Mouse (Mus musculus): ENCODE data around the gene Cebpe. TPM values are rescaled to one million over a fixed set of nuclear protein-coding genes. Genes with fewer than 3 reads are reported as not detected.
A peak's percentile ranks its signal among the peaks of the same experiment; 100 is the strongest.

Gene Cebpe
- polyA plus RNA-seq, 1 experiment from 2014 or later = not detected

- Histone ChIP-seq H3K27ac (no peak within 1 kb of the TSS), H3K9me3 (no peaks in the 10 kb centered on the region), H3K4me2 (no peak within 1 kb of the TSS), H3K4me1 (no peaks in the 10 kb centered on the region), H3K36me3 (peaks cover 3% of the 10 kb centered on the region; the same call in 1 of the 2 replicates), H3K4me3 (no peak within 1 kb of the TSS), H3K9ac (no peak within 1 kb of the TSS), H3K27me3 (peaks cover 13% of the 10 kb centered on the region)
- WGBS = 81% methylated on average over 4 of the region's 4 CpGs
- ATAC-seq (ENCODE audit: insufficient number of reproducible peaks, insufficient read depth, low FRiP score, low TSS enrichment, low read depth) = no peak
Observed at GRCm38 (mm10) chr14:54698733-54699132, 13.2 kb downstream of the Cebpe start, which contains the start of gene Gm29776. Gene Gm29776, minus strand, starts transcription at chr14:54698833.

DNA sequence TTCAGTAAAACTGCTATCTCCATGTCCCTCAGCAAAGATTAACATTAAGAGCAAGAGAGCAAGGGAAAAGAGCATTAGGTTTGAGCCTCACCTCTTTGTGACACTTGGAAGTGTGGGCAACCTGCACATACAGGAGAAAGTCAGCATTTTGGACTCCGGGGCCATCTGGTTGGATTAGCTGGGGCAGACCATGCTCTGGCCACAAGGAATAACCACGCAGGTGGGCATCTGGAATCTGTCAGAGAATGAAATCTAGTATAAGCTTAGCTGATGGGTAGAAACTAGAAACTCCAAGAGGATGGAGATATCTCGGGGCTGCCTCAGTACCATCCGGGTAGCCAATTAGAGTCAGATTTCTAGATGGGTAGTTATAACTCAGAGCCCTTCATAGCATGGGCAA, 15.2 kb downstream of the Cebpe start:
- ATAC-seq (ENCODE audit: insufficient number of reproducible peaks, insufficient read depth, low FRiP score, low TSS enrichment, low read depth) = no peak
- H3K4me2 ChIP-seq = no peak overlapping the region
- no peak overlapping the region for H3K27ac ChIP-seq
- no peaks in the 10 kb centered on the region for H3K4me1 ChIP-seq
- WGBS = 70% methylated on average over 4 of the region's 4 CpGs
- H3K9ac ChIP-seq = no peak overlapping the region
- no peaks in the 10 kb centered on the region for H3K27me3 ChIP-seq
- peaks cover 17% of the 10 kb centered on the region for H3K36me3 ChIP-seq
- H3K4me3 ChIP-seq = no peak overlapping the region
- H3K9me3 ChIP-seq = no peaks in the 10 kb centered on the region

DNA sequence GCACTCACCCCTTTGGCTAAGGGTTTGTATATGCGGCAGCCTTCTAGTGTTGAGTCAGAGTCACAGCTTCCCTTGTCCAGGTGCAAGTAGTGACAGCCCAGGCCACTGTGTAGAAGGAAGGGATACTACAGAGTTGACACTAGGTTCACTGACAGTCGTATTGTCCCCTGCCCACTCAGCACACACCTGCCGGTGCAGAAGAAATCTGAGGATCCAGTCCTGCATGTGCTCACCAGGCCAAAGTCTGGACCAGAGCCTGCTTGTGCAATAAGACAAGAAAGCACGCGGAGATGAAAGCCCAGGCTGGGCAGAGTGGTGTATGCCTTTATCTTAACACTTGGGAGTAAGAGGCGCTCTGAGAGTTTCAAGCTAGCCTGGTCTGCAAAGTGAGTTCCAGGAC, 16.9 kb downstream of the Cebpe start:
- Histone ChIP-seq H3K9me3 (no peaks in the 10 kb centered on the region), H3K36me3 (peaks cover 28% of the 10 kb centered on the region), H3K9ac (no peak overlapping the region), H3K4me2 (no peak overlapping the region), H3K27me3 (no peaks in the 10 kb centered on the region), H3K4me3 (no peak overlapping the region), H3K4me1 (no peaks in the 10 kb centered on the region), H3K27ac (no peak overlapping the region)
- WGBS = 85% methylated on average over 6 of the region's 6 CpGs
- no peak for ATAC-seq (ENCODE audit: insufficient number of reproducible peaks, insufficient read depth, low FRiP score, low TSS enrichment, low read depth)

GRCm38 (mm10) chr14:54687251-54687650, 24.7 kb downstream of the Cebpe start:
- Histone ChIP-seq H3K27ac (peak overlapping the region; percentile 58), H3K9me3 (no peaks in the 10 kb centered on the region), H3K4me3 (peak overlapping the region; percentile 84), H3K4me2 (peak overlapping the region; percentile 66), H3K27me3 (no peaks in the 10 kb centered on the region), H3K36me3 (peaks cover 30% of the 10 kb centered on the region), H3K9ac (peak overlapping the region; percentile 75), H3K4me1 (peaks cover 26% of the 10 kb centered on the region)
- ATAC-seq (ENCODE audit: insufficient number of reproducible peaks, insufficient read depth, low FRiP score, low TSS enrichment, low read depth) = no peak
- WGBS = 3% methylated on average over 8 of the region's 8 CpGs

DNA sequence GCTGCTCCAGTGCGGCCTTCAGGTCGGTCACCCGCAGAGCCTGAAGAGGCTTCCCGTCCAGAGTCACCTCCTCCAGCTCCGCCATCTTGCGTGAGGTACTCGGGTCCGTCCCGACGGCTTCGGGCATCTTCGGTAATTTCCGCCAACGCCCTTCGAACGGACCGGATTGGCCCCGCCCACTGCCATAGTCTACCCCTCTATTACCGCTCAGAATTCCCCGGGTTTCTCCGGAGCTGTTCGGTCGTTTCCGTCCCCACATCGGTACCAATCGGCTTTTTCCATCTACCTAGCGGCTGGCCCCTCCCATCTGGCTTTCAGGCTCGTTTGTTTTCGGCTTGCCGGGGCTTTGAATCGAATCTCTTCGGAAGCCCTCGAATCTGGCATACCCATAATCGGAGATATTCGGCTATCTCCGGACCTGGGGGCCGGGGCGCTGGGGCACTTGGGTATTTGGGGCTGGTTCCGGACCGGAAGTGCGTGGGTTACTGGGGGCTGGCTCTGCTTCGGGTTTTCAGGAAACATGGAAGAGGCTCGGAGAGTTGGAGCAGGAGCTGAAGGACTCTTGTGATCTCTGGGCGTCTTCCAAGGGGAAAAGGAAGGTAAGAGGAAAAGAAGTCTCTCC, 25.3 kb downstream of the Cebpe start, which contains the start of gene Acin1:
Gene Acin1, minus strand, starts transcription at position 410 of the 622 bp plus-strand sequence.
- peak within 1 kb of the TSS; percentile 96 for H3K27ac ChIP-seq
- H3K27me3 ChIP-seq = no peaks in the 10 kb centered on the region
- under 1% methylated on average over 44 of the region's 44 CpGs for WGBS
- H3K4me2 ChIP-seq = peak within 1 kb of the TSS; percentile 69
- H3K4me1 ChIP-seq = peaks cover 26% of the 10 kb centered on the region
- H3K9me3 ChIP-seq = no peaks in the 10 kb centered on the region
- peak; percentile 98 for ATAC-seq (ENCODE audit: insufficient number of reproducible peaks, insufficient read depth, low FRiP score, low TSS enrichment, low read depth)
- H3K36me3 ChIP-seq = peaks cover 30% of the 10 kb centered on the region
- H3K4me3 ChIP-seq = peak within 1 kb of the TSS; percentile 84
- peak within 1 kb of the TSS; percentile 97 for H3K9ac ChIP-seq

DNA sequence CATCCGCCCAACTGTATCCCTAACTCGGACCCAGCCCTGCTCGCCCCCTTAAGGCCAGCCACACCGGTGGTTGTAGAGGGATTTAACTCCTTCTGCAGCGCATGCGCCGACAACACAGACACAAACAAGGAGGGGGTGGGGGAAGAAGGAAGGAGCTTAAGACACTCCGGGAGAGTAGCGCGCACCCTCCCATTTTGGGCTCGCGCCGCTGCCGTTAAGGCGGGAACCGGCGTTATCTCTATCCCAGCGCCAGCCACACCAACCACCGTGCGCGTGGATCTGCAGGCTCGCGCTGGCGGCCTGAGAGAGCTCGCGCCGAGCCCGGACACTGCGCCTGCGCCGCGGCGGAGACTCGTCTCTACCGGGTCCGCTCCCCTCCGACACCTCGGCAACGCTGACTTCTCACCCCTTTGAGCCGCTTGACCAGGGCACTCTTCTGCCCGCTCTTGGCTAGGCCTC, 25.9 kb downstream of the Cebpe start, which contains the start of gene 1700123O20Rik:
Gene 1700123O20Rik, plus strand, starts transcription at position 154 of the 459 bp plus-strand sequence.
- H3K4me2 ChIP-seq = peak within 1 kb of the TSS; percentile 69
- peak within 1 kb of the TSS; percentile 97 for H3K9ac ChIP-seq
- H3K27me3 ChIP-seq = no peaks in the 10 kb centered on the region
- H3K27ac ChIP-seq = peak within 1 kb of the TSS; percentile 96
- peaks cover 26% of the 10 kb centered on the region for H3K4me1 ChIP-seq
- H3K36me3 ChIP-seq = peaks cover 31% of the 10 kb centered on the region
- no peaks in the 10 kb centered on the region for H3K9me3 ChIP-seq
- peak; percentile 74 for ATAC-seq (ENCODE audit: insufficient number of reproducible peaks, insufficient read depth, low FRiP score, low TSS enrichment, low read depth)
- under 1% methylated on average over 41 of the region's 41 CpGs for WGBS
- H3K4me3 ChIP-seq = peak within 1 kb of the TSS; percentile 84

DNA sequence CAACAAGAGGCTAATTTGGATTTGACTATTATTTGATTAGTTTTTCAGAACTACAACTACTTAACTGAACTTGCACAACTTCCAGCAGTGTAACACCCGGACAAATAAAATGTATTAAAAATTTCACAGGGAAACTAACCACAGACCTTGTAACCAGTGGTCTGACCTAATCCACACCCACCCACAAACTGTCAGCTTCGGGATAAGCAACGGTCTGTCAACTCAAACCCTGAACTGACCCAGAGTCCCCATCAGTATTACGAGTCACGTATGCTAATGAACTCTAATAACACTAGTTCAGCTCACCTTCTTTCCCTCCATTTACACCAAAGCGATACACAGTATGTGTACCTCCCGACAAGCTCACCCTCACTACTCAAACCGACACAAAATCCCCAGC, 26.5 kb downstream of the Cebpe start:
- Histone ChIP-seq H3K9me3 (no peaks in the 10 kb centered on the region), H3K4me3 (peak overlapping the region; percentile 84), H3K4me2 (peak overlapping the region; percentile 69), H3K36me3 (peaks cover 29% of the 10 kb centered on the region), H3K27ac (peak overlapping the region; percentile 96), H3K27me3 (no peaks in the 10 kb centered on the region), H3K9ac (peak overlapping the region; percentile 97), H3K4me1 (peaks cover 26% of the 10 kb centered on the region)
- ATAC-seq (ENCODE audit: insufficient number of reproducible peaks, insufficient read depth, low FRiP score, low TSS enrichment, low read depth) = no peak
- 11% methylated on average over 8 of the region's 8 CpGs for WGBS

GRCm38 (mm10) chr14:54682396-54682795, 29.6 kb downstream of the Cebpe start:
- Histone ChIP-seq H3K36me3 (peaks cover 38% of the 10 kb centered on the region), H3K4me2 (no peak overlapping the region), H3K4me3 (no peak overlapping the region), H3K27me3 (no peaks in the 10 kb centered on the region), H3K4me1 (peaks cover 10% of the 10 kb centered on the region), H3K9ac (no peak overlapping the region), H3K9me3 (no peaks in the 10 kb centered on the region), H3K27ac (no peak overlapping the region)
- 92% methylated on average over 3 of the region's 3 CpGs for WGBS
- no peak for ATAC-seq (ENCODE audit: insufficient number of reproducible peaks, insufficient read depth, low FRiP score, low TSS enrichment, low read depth)

DNA sequence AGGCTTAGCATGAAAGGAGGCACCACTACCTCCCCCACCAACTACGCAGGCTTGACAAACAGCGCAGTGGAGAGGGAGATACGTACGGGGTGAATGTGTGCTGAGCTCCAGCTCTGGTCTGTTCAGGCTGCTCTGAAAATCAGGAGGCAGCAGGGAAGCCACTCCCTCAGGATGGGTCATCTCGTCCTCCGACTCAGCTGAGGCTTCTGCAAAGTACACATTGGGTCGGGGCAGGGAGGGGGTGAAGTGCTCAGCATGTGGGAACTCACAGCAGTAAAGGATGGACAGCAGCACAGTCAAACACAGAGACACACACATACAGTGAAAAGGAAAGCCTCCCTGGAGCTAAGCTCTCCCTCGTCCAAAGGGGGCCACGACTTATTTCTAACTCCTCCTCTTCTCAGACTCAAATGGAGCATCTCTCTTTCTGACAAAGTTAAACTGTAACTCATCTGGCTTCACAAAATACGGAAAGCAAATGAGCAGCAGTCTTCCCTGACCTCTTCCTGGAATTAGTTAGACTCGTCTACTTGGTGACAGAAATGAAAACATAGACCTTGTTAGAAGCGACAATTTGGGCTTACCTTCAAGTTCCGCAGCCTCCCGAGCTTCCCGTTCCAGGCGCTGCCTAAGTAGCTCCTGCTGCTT, 33.2 kb downstream of the Cebpe start:
- no peak overlapping the region for H3K4me3 ChIP-seq
- ATAC-seq (ENCODE audit: insufficient number of reproducible peaks, insufficient read depth, low FRiP score, low TSS enrichment, low read depth) = no peak

GRCm38 (mm10) chr14:54676290-54676689, 35.7 kb downstream of the Cebpe start:
- Histone ChIP-seq H3K27ac (no peak overlapping the region), H3K9me3 (no peaks in the 10 kb centered on the region), H3K27me3 (no peaks in the 10 kb centered on the region), H3K36me3 (peaks cover 80% of the 10 kb centered on the region), H3K4me1 (no peaks in the 10 kb centered on the region), H3K4me3 (no peak overlapping the region), H3K4me2 (no peak overlapping the region), H3K9ac (no peak overlapping the region)
- 92% methylated on average over 5 of the region's 5 CpGs for WGBS
- no peak for ATAC-seq (ENCODE audit: insufficient number of reproducible peaks, insufficient read depth, low FRiP score, low TSS enrichment, low read depth)

More for the DNA sequence above, 33.2 kb downstream of the Cebpe start:
- H3K27me3 ChIP-seq = no peaks in the 10 kb centered on the region
- H3K4me2 ChIP-seq = no peak overlapping the region
- WGBS = 88% methylated on average over 16 of the region's 16 CpGs
- H3K4me1 ChIP-seq = no peaks in the 10 kb centered on the region
- no peaks in the 10 kb centered on the region for H3K9me3 ChIP-seq
- no peak overlapping the region for H3K27ac ChIP-seq
- peaks cover 69% of the 10 kb centered on the region for H3K36me3 ChIP-seq
- no peak overlapping the region for H3K9ac ChIP-seq

DNA sequence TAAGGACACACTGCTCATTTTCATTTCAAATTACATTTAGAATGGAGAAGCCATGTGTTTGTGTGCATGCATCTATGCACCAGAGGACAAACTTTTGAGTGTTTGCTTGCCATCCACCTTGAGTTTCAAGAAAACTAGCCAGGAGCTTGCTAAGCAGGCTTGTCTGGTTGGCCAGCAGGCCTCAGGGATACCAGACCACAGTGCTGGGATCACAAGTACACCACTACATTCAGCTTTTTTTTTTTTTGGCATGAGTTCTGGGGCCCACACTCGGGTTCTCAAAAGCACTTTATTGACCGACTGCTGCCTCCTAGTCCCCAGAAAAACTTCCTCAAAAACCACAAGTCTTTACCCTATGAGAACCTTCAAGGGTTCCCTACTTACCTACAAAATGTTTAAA, 37.7 kb downstream of the Cebpe start:
- Histone ChIP-seq H3K4me2 (no peak overlapping the region), H3K9ac (no peak overlapping the region), H3K9me3 (no peaks in the 10 kb centered on the region), H3K36me3 (peaks cover 83% of the 10 kb centered on the region), H3K4me1 (no peaks in the 10 kb centered on the region), H3K27ac (no peak overlapping the region), H3K4me3 (no peak overlapping the region), H3K27me3 (no peaks in the 10 kb centered on the region)
- 84% methylated on average over 2 of the region's 2 CpGs for WGBS
- no peak for ATAC-seq (ENCODE audit: insufficient number of reproducible peaks, insufficient read depth, low FRiP score, low TSS enrichment, low read depth)

DNA sequence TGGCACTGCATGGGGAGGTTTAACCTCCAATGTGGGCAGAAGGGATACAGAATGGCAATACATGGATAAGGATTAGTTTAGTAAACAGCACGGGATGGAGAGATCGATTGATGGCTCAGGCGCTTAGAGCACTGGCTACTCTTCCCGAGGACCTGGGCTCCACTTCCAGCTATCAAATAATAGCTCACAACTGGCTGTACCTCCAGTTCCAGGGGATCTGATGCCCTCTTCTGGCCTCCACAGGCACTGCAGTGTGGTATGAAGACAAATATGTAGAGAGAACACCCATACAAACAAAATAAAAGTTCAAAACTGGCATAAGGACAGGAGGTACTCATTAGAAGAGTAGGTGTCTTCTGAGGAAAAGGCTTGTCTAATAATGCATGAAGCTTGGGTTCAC, 42.6 kb downstream of the Cebpe start:
- Histone ChIP-seq H3K27me3 (no peaks in the 10 kb centered on the region), H3K9ac (no peak overlapping the region), H3K36me3 (peaks cover 84% of the 10 kb centered on the region), H3K27ac (no peak overlapping the region), H3K9me3 (no peaks in the 10 kb centered on the region), H3K4me3 (no peak overlapping the region), H3K4me1 (no peaks in the 10 kb centered on the region), H3K4me2 (no peak overlapping the region)
- WGBS = 77% methylated on average over 4 of the region's 4 CpGs
- no peak for ATAC-seq (ENCODE audit: insufficient number of reproducible peaks, insufficient read depth, low FRiP score, low TSS enrichment, low read depth)

Data from embryonic facial prominence, embryonic 13.5 days (tissue).